Mouse (Mus musculus): Measurements from ENCODE around the gene Dynlt1c. TPM values are rescaled to one million over a fixed set of nuclear protein-coding genes. Genes with fewer than 3 reads are reported as not detected.
"Not testable (repeated sequence)": the region's sequence is repeated elsewhere in the genome, so short reads cannot be mapped to it uniquely, and the experiment has no call there.

Dynlt1c gene
- 10 to 100 TPM; 20.9 to 51.8 (median 47.6) TPM for polyA plus RNA-seq (2017; shearing (Covaris generic))

- ATAC-seq: peak; percentile 84
These were observed at the start of gene Dynlt1c for GRCm38 (mm10) chr17:6601204-6601911. TSS of gene Dynlt1c (plus strand) at chr17:6601671.

- peak; percentile 72 for ATAC-seq
These were observed 47.7 kb upstream of the Dynlt1c start for GRCm38 (mm10) chr17:6553798-6554197.

- peak; percentile 15 for ATAC-seq
These were observed 47.2 kb upstream of the Dynlt1c start for GRCm38 (mm10) chr17:6554243-6554642.

GRCm38 (mm10) chr17:6559447-6560133 is 41.9 kb upstream of the Dynlt1c start:
- peak; percentile 76 for ATAC-seq

GRCm38 (mm10) chr17:6564866-6565265 is 36.6 kb upstream of the Dynlt1c start:
- peak; percentile 64 for ATAC-seq

- not testable (repeated sequence) for ATAC-seq
These were observed 33.6 kb upstream of the Dynlt1c start for GRCm38 (mm10) chr17:6567908-6568307.

- not testable (repeated sequence) for ATAC-seq
These were observed 30.2 kb upstream of the Dynlt1c start for GRCm38 (mm10) chr17:6571296-6571695.

- ATAC-seq: not testable (repeated sequence)
These were observed 29.3 kb upstream of the Dynlt1c start for GRCm38 (mm10) chr17:6572202-6572601.

GRCm38 (mm10) chr17:6575376-6575775 is 26.1 kb upstream of the Dynlt1c start:
- ATAC-seq: not testable (repeated sequence)

- not testable (repeated sequence) for ATAC-seq
These were observed 12.8 kb upstream of the Dynlt1c start for GRCm38 (mm10) chr17:6588672-6589071.

GRCm38 (mm10) chr17:6592109-6592508 is 9.4 kb upstream of the Dynlt1c start:
- ATAC-seq: not testable (repeated sequence)

- ATAC-seq: not testable (repeated sequence)
These were observed 7.6 kb upstream of the Dynlt1c start for GRCm38 (mm10) chr17:6593896-6594295.

GRCm38 (mm10) chr17:6595776-6596497 is 5.5 kb upstream of the Dynlt1c start:
- not testable (repeated sequence) for ATAC-seq

GRCm38 (mm10) chr17:6598356-6598755 is 3.1 kb upstream of the Dynlt1c start:
- not testable (repeated sequence) for ATAC-seq

- ATAC-seq: not testable (repeated sequence)
These were observed 1.1 kb upstream of the Dynlt1c start for GRCm38 (mm10) chr17:6600216-6600911.

- ATAC-seq: not testable (repeated sequence)
These were observed 734 bp downstream of the Dynlt1c start for GRCm38 (mm10) chr17:6602205-6602604.

- not testable (repeated sequence) for ATAC-seq
These were observed 3.9 kb downstream of the Dynlt1c start for GRCm38 (mm10) chr17:6605347-6605746.

- not testable (repeated sequence) for ATAC-seq
These were observed 12.1 kb downstream of the Dynlt1c start for GRCm38 (mm10) chr17:6613524-6613923.

GRCm38 (mm10) chr17:6614316-6614715 is 12.8 kb downstream of the Dynlt1c start:
- ATAC-seq: not testable (repeated sequence)

- not testable (repeated sequence) for ATAC-seq
These were observed 15.3 kb downstream of the Dynlt1c start for GRCm38 (mm10) chr17:6616731-6617130.

GRCm38 (mm10) chr17:6617689-6618400 is 16.4 kb downstream of the Dynlt1c start:
- ATAC-seq: not testable (repeated sequence)

- not testable (repeated sequence) for ATAC-seq
These were observed 17.8 kb downstream of the Dynlt1c start for GRCm38 (mm10) chr17:6619271-6619670.
